Mouse (Mus musculus) testis, adult 2 months (tissue): ENCODE data around the gene 2310030G06Rik. TPM values are rescaled to one million over a fixed set of nuclear protein-coding genes. Genes with fewer than 3 reads are reported as not detected.
A peak's percentile ranks its signal among the peaks of the same experiment; 100 is the strongest.

Experiments used
- H3K27ac ChIP-seq: fragments of 200-500 bp; 2 replicates; pipeline ENCODE4 v1.5.1; 2012; ENCODE audit warnings: low read depth, low read length; ENCODE audit not compliant: control insufficient read depth, insufficient read depth
- H3K27me3 ChIP-seq: fragments of 200-500 bp; 2 replicates; pipeline ENCODE4 v1.6.1; 2012; ENCODE audit warnings: mild to moderate bottlenecking, low read length, moderate library complexity; ENCODE audit not compliant: control insufficient read depth, insufficient read depth
- H3K36me3 ChIP-seq: fragments of 200-500 bp; 2 replicates; pipeline ENCODE4 v1.6.1; 2012; ENCODE audit warnings: mild to moderate bottlenecking, low read length; ENCODE audit not compliant: control insufficient read depth, insufficient read depth
- H3K4me1 ChIP-seq: fragments of 200-500 bp; 2 replicates; pipeline ENCODE4 v1.6.1; 2012; ENCODE audit warnings: low read length; ENCODE audit not compliant: control insufficient read depth, insufficient read depth
- H3K4me3 ChIP-seq: fragments of 200-500 bp; 2 replicates; pipeline ENCODE4 v1.5.1; 2012; ENCODE audit warnings: low read depth, mild to moderate bottlenecking, low read length, moderate library complexity, mixed read lengths; ENCODE audit not compliant: control insufficient read depth
- CTCF ChIP-seq: fragments of 200-500 bp; IDR thresholded peaks from 2 replicates; pipeline ENCODE4 v1.5.1; 2012; ENCODE audit warnings: low read depth, mild to moderate bottlenecking, inconsistent platforms, low read length, moderate library complexity; ENCODE audit not compliant: control insufficient read depth, insufficient read depth, insufficient replicate concordance
- POLR2A ChIP-seq: fragments of 200-500 bp; IDR thresholded peaks from 2 replicates; pipeline ENCODE4 v1.6.1; 2012; ENCODE audit warnings: low read depth, mild to moderate bottlenecking, inconsistent platforms, low read length, moderate library complexity; ENCODE audit not compliant: control insufficient read depth
- polyA plus RNA-seq: library from polyadenylated mRNA; depleted of rRNA; stranded (reverse); fragments of >200 nt; gene quantifications from 2 replicates; pipeline ENCODE4 v1.2.3, GENCODE M21; 2012

2310030G06Rik gene
- polyA plus RNA-seq, 1 experiment = 2.1 TPM

GRCm38 (mm10) chr9:50770011-50770410 lies 23.7 kb upstream of the 2310030G06Rik start:
- no peaks in the 10 kb centered on the region for H3K27me3 ChIP-seq

GRCm38 (mm10) chr9:50768107-50769002 lies 22.0 kb upstream of the 2310030G06Rik start, which contains the start of gene Fdxacb1:
TSS of gene Fdxacb1 (plus strand) at chr9:50768236.
- H3K36me3 ChIP-seq = peaks cover 2% of the 10 kb centered on the region; the same call in 1 of the 2 replicates
- H3K27ac ChIP-seq = peak within 1 kb of the TSS; percentile 85
- TF ChIP-seq POLR2A (peak; percentile 73), CTCF (peak; percentile 52)
- H3K4me3 ChIP-seq = peak within 1 kb of the TSS; percentile 86
- no peaks in the 10 kb centered on the region for H3K27me3 ChIP-seq
- H3K4me1 ChIP-seq = peaks cover 2% of the 10 kb centered on the region; the same call in 1 of the 2 replicates

More at GRCm38 (mm10) chr9:50770011-50770410, 23.7 kb upstream of the 2310030G06Rik start:
- no peak for TF ChIP-seq POLR2A
- no peak for TF ChIP-seq CTCF
- Histone ChIP-seq H3K4me1 (peaks cover 4% of the 10 kb centered on the region; the same call in 1 of the 2 replicates), H3K27ac (no peak overlapping the region), H3K4me3 (no peak overlapping the region), H3K36me3 (peaks cover 2% of the 10 kb centered on the region; the same call in 1 of the 2 replicates)

- Histone ChIP-seq H3K36me3 (peaks cover 2% of the 10 kb centered on the region; the same call in 1 of the 2 replicates), H3K4me3 (peak overlapping the region; percentile 86), H3K4me1 (peaks cover 2% of the 10 kb centered on the region; the same call in 1 of the 2 replicates), H3K27me3 (no peaks in the 10 kb centered on the region), H3K27ac (peak overlapping the region; percentile 85)
- no peak for TF ChIP-seq POLR2A
- TF ChIP-seq CTCF = no peak
Observed at GRCm38 (mm10) chr9:50767531-50768106, 21.3 kb upstream of the 2310030G06Rik start.

- H3K4me3 ChIP-seq = peak overlapping the region; percentile 22; the same call in 1 of the 2 replicates
- H3K27me3 ChIP-seq = no peaks in the 10 kb centered on the region
- no peak for TF ChIP-seq POLR2A
- TF ChIP-seq CTCF = peak; percentile 27; the same call in 1 of the 2 replicates
- H3K36me3 ChIP-seq = no peaks in the 10 kb centered on the region
- no peaks in the 10 kb centered on the region; the same call in 1 of the 2 replicates for H3K4me1 ChIP-seq
- H3K27ac ChIP-seq = no peak overlapping the region
Observed at GRCm38 (mm10) chr9:50763331-50763730, 17.0 kb upstream of the 2310030G06Rik start.

GRCm38 (mm10) chr9:50761520-50762243 lies 15.3 kb upstream of the 2310030G06Rik start:
- no peaks in the 10 kb centered on the region for H3K27me3 ChIP-seq
- H3K36me3 ChIP-seq = no peaks in the 10 kb centered on the region
- H3K4me3 ChIP-seq = peak overlapping the region; percentile 66
- TF ChIP-seq CTCF (no peak), POLR2A (no peak)
- no peaks in the 10 kb centered on the region for H3K4me1 ChIP-seq
- H3K27ac ChIP-seq = peak overlapping the region; percentile 71

GRCm38 (mm10) chr9:50756711-50757110 lies 10.4 kb upstream of the 2310030G06Rik start:
- H3K4me3 ChIP-seq = no peak overlapping the region
- no peaks in the 10 kb centered on the region for H3K36me3 ChIP-seq
- TF ChIP-seq CTCF (no peak), POLR2A (no peak)
- H3K4me1 ChIP-seq = peaks cover 4% of the 10 kb centered on the region
- H3K27ac ChIP-seq = no peak overlapping the region
- H3K27me3 ChIP-seq = no peaks in the 10 kb centered on the region
